Mouse (Mus musculus) forebrain, embryonic 10.5 days (tissue): ENCODE results near the gene Zmat1. TPM values are rescaled to one million over a fixed set of nuclear protein-coding genes. Genes with fewer than 3 reads are reported as not detected.
A peak's percentile ranks its signal among the peaks of the same experiment; 100 is the strongest.
"Not testable (repeated sequence)": the region's sequence is repeated elsewhere in the genome, so short reads cannot be mapped to it uniquely, and the experiment has no call there.

Source experiments
- DNase-seq: peaks from one replicate; pipeline ENCODE4 v3.0.0-alpha.2; 2017; ENCODE audit warnings: low spot score; ENCODE audit errors: extremely low spot score
- H3K27ac ChIP-seq: fragments of 300-500 bp; sonication (generic); 2 replicates; pipeline ENCODE4 v1.5.1; 2016; ENCODE audit warnings: mild to moderate bottlenecking
- H3K27me3 ChIP-seq: fragments of 300-500 bp; sonication (generic); 2 replicates; pipeline ENCODE4 v1.6.1; 2016; ENCODE audit warnings: mild to moderate bottlenecking; ENCODE audit not compliant: poor library complexity, severe bottlenecking
- H3K36me3 ChIP-seq: fragments of 300-500 bp; sonication (generic); replicated peaks from 2 replicates; pipeline ENCODE4 v1.6.1; 2016; ENCODE audit warnings: mild to moderate bottlenecking, moderate library complexity
- H3K4me1 ChIP-seq: fragments of 300-500 bp; sonication (generic); 2 replicates; pipeline ENCODE4 v1.6.1; 2016
- H3K4me3 ChIP-seq: fragments of 300-500 bp; sonication (generic); 2 replicates; pipeline ENCODE4 v1.5.1; 2016; ENCODE audit warnings: mild to moderate bottlenecking, moderate library complexity
- H3K9me3 ChIP-seq: fragments of 300-500 bp; sonication (generic); 2 replicates; pipeline ENCODE4 v1.6.1; 2016; ENCODE audit warnings: mild to moderate bottlenecking, moderate library complexity
- WGBS: fragments of 180-500 bp; shearing (Covaris S2); methylation state at CpG from one replicate; pipeline ENCODE4 v1.1.7; 2016; 5-methylcytosine and 5-hydroxymethylcytosine counted together
- polyA plus RNA-seq: library from polyadenylated mRNA; unstranded; fragments of >200 nt; fragmentation: Nextera tagmentation; extraction: Ambion mirVana; gene quantifications from 2 replicates; pipeline ENCODE4 v1.2.1, GENCODE M21; 2016

The Zmat1 gene
- polyA plus RNA-seq = 4.0 and 4.3 TPM in 2 replicates

- peaks cover 76% of the 10 kb centered on the region for H3K27me3 ChIP-seq
- peak; percentile 85 for DNase-seq
- 23% methylated on average over 63 of the region's 65 CpGs for WGBS
Observed at GRCm38 (mm10) chrX:135008720-135009470, at the start of gene Zmat1. Zmat1 (minus strand) TSS chrX:135009209.

GRCm38 (mm10) chrX:135053939-135054338, 44.9 kb upstream of the Zmat1 start:
- H3K36me3 ChIP-seq, H3K27ac ChIP-seq, H3K9me3 ChIP-seq, H3K4me1 ChIP-seq, DNase-seq, H3K4me3 ChIP-seq: not testable (repeated sequence)
- H3K27me3 ChIP-seq = peaks cover 54% of the 10 kb centered on the region
- 72% methylated on average over 1 of the region's 1 CpGs for WGBS

More at GRCm38 (mm10) chrX:135008720-135009470, at the start of gene Zmat1:
- Histone ChIP-seq H3K36me3 (no peaks in the 10 kb centered on the region), H3K9me3 (no peaks in the 10 kb centered on the region), H3K27ac (peak within 1 kb of the TSS; percentile 97), H3K4me3 (peak within 1 kb of the TSS; percentile 66), H3K4me1 (peaks cover 7% of the 10 kb centered on the region)

- no peaks in the 10 kb centered on the region; the same call in 1 of the 2 replicates for H3K4me1 ChIP-seq
- H3K36me3 ChIP-seq = no peaks in the 10 kb centered on the region
- no peak overlapping the region for H3K27ac ChIP-seq
- 20% methylated on average over 24 of the region's 24 CpGs for WGBS
- DNase-seq = peak; percentile 24
- H3K9me3 ChIP-seq = no peaks in the 10 kb centered on the region
- peak overlapping the region; percentile 47 for H3K4me3 ChIP-seq
- H3K27me3 ChIP-seq = peaks cover 94% of the 10 kb centered on the region
Observed at GRCm38 (mm10) chrX:135035962-135036375, 27.0 kb upstream of the Zmat1 start.

GRCm38 (mm10) chrX:135025135-135025534, 16.1 kb upstream of the Zmat1 start:
- Histone ChIP-seq H3K4me1 (no peaks in the 10 kb centered on the region), H3K9me3 (no peaks in the 10 kb centered on the region), H3K27me3 (peaks cover 94% of the 10 kb centered on the region), H3K36me3 (no peaks in the 10 kb centered on the region), H3K4me3 (no peak overlapping the region), H3K27ac (no peak overlapping the region)
- DNase-seq = no peak
- WGBS = 89% methylated on average over 9 of the region's 9 CpGs

GRCm38 (mm10) chrX:135011381-135011780, 2.4 kb upstream of the Zmat1 start:
- DNase-seq = no peak
- WGBS = 66% methylated on average over 3 of the region's 3 CpGs

GRCm38 (mm10) chrX:135009471-135009815, 434 bp upstream of the Zmat1 start:
- 38% methylated on average over 6 of the region's 6 CpGs for WGBS
- Histone ChIP-seq H3K27ac (peak overlapping the region; percentile 97), H3K27me3 (peaks cover 75% of the 10 kb centered on the region), H3K9me3 (no peaks in the 10 kb centered on the region), H3K4me3 (peak overlapping the region; percentile 66), H3K4me1 (peaks cover 7% of the 10 kb centered on the region), H3K36me3 (no peaks in the 10 kb centered on the region)
- no peak for DNase-seq

More at GRCm38 (mm10) chrX:135011381-135011780, 2.4 kb upstream of the Zmat1 start:
- Histone ChIP-seq H3K4me3 (no peak overlapping the region), H3K4me1 (peaks cover 7% of the 10 kb centered on the region), H3K27ac (no peak overlapping the region), H3K9me3 (no peaks in the 10 kb centered on the region), H3K27me3 (peaks cover 81% of the 10 kb centered on the region), H3K36me3 (no peaks in the 10 kb centered on the region)

- 22% methylated on average over 5 of the region's 5 CpGs for WGBS
- Histone ChIP-seq H3K4me3 (peak overlapping the region; percentile 66), H3K27me3 (peaks cover 80% of the 10 kb centered on the region), H3K27ac (peak overlapping the region; percentile 97), H3K4me1 (peaks cover 7% of the 10 kb centered on the region), H3K36me3 (no peaks in the 10 kb centered on the region), H3K9me3 (no peaks in the 10 kb centered on the region)
- DNase-seq = no peak
Observed at GRCm38 (mm10) chrX:135008021-135008420, 988 bp downstream of the Zmat1 start.

- Histone ChIP-seq H3K36me3 (no peaks in the 10 kb centered on the region), H3K4me1 (no peaks in the 10 kb centered on the region; the same call in 1 of the 2 replicates), H3K9me3 (peaks cover 12% of the 10 kb centered on the region), H3K4me3 (peak within 1 kb of the TSS; percentile 46), H3K27ac (peak within 1 kb of the TSS; percentile 71), H3K27me3 (peaks cover 79% of the 10 kb centered on the region)
- 90% methylated on average over 19 of the region's 19 CpGs for WGBS
- DNase-seq = no peak
Observed at GRCm38 (mm10) chrX:134964546-134964945, 44.5 kb downstream of the Zmat1 start, which contains the start of gene Nxf2. Nxf2 (minus strand) TSS chrX:134964754.

- Histone ChIP-seq H3K27me3 (peaks cover 77% of the 10 kb centered on the region), H3K4me3 (peak overlapping the region; percentile 46), H3K36me3 (no peaks in the 10 kb centered on the region), H3K27ac (peak overlapping the region; percentile 71), H3K4me1 (no peaks in the 10 kb centered on the region; the same call in 1 of the 2 replicates), H3K9me3 (peaks cover 12% of the 10 kb centered on the region)
- 52% methylated on average over 37 of the region's 53 CpGs for WGBS
- DNase-seq = peak; percentile 66
Observed at GRCm38 (mm10) chrX:134963305-134964094, 45.5 kb downstream of the Zmat1 start.

GRCm38 (mm10) chrX:134930361-134930760, 78.6 kb downstream of the Zmat1 start:
- Histone ChIP-seq H3K4me3 (no peak overlapping the region), H3K27ac (no peak overlapping the region), H3K4me1 (no peaks in the 10 kb centered on the region), H3K36me3 (no peaks in the 10 kb centered on the region), H3K9me3 (no peaks in the 10 kb centered on the region), H3K27me3 (peaks cover 39% of the 10 kb centered on the region)
- DNase-seq = peak; percentile 16
- WGBS = 42% methylated on average over 5 of the region's 5 CpGs

GRCm38 (mm10) chrX:134929927-134930326, 79.1 kb downstream of the Zmat1 start:
- Histone ChIP-seq H3K36me3 (no peaks in the 10 kb centered on the region), H3K4me1 (no peaks in the 10 kb centered on the region), H3K9me3 (no peaks in the 10 kb centered on the region), H3K27ac (no peak overlapping the region), H3K27me3 (peaks cover 35% of the 10 kb centered on the region), H3K4me3 (no peak overlapping the region)
- no peak for DNase-seq
- 89% methylated on average over 5 of the region's 5 CpGs for WGBS

GRCm38 (mm10) chrX:134925058-134925457, 84.0 kb downstream of the Zmat1 start:
- DNase-seq = no peak
- Histone ChIP-seq H3K4me1 (no peaks in the 10 kb centered on the region), H3K27ac (no peak overlapping the region), H3K36me3 (no peaks in the 10 kb centered on the region), H3K9me3 (no peaks in the 10 kb centered on the region), H3K27me3 (peaks cover 23% of the 10 kb centered on the region), H3K4me3 (no peak overlapping the region)
